Mouse (Mus musculus) gastrocnemius, postnatal 14 days (tissue): Measurements from ENCODE around the gene Pcca. TPM values are rescaled to one million over a fixed set of nuclear protein-coding genes. Genes with fewer than 3 reads are reported as not detected.

ENCODE experiments used
- DNase-seq: peaks from one replicate; pipeline ENCODE4 v3.0.0; 2021; ENCODE audit warnings: mixed read lengths
- intact Hi-C: fragments of 180-260 bp; cut with DNase I; formaldehyde crosslinking; loops from one replicate; pipeline ENCODE4 v1.15.1; 2025; ENCODE audit warnings: low total_unique reads
- long read RNA-seq, 2 experiments: library from polyadenylated mRNA; stranded (forward); transcript quantifications; one replicate each; pipeline ENCODE4 v2.0.0; 2021
- total RNA-seq, 2 experiments: library from RNA; stranded (reverse); gene quantifications; 2 replicates each; pipeline ENCODE4 v1.2.3; 2021

The Pcca gene
- total RNA-seq: 10 to 100 TPM; 32.7 to 37.9 TPM
- long read RNA-seq, experiment 1, transcript Pcca-201 (24 exons, 2,592 nt): major isoform, 23 of 29 reads
- long read RNA-seq, experiment 1, partial matches to known transcripts: 1 of 29 reads
- long read RNA-seq, experiment 1, other reads (novel, unspliced or antisense): 5 of 29 reads
- long read RNA-seq, experiment 2, transcript Pcca-201 (24 exons, 2,592 nt): major isoform, 36 of 49 reads
- long read RNA-seq, experiment 2, partial matches to known transcripts: 3 of 49 reads
- long read RNA-seq, experiment 2, other reads (novel, unspliced or antisense): 10 of 49 reads

DNA sequence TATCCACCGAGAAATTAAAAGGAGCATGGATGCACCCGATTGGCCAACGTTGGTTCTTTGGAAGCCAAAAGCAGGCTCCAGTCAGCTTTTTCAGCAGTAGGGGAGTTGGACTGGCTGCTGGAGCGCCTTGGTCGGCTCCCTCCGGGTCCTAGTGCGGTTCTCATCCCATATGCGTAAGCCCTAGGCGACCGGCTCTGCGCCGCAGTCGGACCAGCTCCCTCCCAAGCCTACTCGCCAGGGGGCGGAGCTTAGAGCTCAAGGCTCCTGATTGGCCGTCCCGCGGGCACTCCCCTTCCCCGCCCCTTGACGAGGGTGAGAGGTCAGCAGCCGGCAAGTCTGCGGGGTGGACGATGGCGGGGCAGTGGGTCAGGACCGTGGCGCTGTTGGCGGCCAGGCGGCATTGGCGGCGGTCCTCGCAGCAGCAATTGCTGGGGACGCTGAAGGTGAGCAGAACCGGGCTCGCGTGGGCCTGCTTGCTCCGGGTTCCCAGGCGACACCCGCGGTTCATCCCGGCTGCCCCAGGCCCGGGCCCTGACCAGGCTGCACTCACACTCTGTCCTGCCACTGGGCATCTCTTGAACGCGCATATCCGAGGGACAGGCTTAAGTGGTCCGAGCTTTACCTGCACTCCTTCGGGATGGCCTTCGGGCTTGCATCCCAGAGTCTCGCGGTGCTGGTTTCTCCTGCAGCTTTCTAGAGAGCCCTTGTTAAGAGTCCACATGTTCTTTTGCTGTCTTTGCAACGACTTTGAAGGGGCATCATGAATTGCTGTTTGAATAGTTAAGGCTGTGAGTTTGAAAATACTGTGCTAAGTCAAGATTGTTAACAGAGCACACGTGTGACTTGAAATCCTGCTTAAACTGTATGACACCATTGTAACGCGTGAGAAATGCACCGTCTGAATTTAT is at the start of gene Pcca:
Gene Pcca (plus strand): TSS at position 308 of the 908 bp plus-strand sequence.
- intact Hi-C loops: no loop called here
- peak; percentile 98 for DNase-seq

DNA sequence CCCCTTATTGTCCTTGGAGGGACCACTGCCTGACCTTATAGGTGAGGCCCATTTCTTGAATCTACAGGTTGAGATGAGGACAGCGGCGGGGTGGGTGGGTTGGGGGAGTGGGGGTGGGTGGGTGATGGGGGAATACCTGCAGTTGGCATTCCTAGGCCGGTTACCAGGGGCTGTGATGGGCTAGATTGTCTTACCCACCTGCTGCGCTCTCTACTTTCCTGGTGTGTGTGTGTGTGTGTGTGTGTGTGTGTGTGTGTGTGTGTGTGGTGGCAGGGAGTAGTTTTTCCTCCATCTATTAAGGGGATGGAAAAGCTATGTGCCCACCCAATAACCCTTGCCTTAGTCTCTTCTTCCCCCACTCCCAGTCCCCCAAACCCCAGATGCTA is 49.7 kb upstream of the Pcca start:
- intact Hi-C loops: loop anchor here (10.0 kb wide), 1 partner anchor 400 kb away; no protein-coding TSS in a partner anchor
- DNase-seq: no peak

DNA sequence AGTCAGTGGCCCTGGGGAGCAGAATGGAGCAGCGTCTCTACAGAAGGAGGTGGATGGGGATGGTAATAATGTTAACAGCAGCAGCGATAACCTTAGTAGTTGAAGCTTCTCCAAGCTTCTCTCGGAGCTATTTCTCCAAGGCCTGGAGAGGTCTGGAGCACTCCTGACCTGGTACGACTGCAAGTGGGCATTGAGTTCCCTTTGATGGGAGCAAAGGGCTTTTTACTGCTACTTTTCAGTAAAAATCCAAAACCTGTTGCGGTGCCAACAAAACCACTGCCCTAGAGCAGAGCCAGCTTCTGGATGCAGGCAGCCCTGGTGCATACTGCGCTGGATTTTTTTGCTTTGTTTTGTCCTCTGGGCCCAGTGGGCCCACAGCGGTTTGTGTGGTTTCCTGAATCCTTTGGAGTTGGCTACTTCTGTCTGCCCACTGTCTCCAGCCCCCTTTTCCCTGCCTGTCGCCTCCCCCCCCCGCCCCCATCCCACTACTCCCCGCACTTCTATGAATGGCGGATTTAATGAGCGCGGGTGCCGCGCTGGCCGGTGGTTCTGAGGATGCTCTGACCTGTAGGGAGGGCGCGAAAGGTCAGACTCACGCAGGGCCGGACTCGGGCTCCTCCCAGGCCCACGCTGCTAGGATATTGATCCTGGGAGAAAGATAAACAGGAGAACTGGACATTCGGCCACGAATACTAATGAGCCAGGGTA is 49.1 kb upstream of the Pcca start:
- DNase-seq: no peak
- intact Hi-C loops: loop anchor here (10.0 kb wide), 1 partner anchor 400 kb away; no protein-coding TSS in a partner anchor

DNA sequence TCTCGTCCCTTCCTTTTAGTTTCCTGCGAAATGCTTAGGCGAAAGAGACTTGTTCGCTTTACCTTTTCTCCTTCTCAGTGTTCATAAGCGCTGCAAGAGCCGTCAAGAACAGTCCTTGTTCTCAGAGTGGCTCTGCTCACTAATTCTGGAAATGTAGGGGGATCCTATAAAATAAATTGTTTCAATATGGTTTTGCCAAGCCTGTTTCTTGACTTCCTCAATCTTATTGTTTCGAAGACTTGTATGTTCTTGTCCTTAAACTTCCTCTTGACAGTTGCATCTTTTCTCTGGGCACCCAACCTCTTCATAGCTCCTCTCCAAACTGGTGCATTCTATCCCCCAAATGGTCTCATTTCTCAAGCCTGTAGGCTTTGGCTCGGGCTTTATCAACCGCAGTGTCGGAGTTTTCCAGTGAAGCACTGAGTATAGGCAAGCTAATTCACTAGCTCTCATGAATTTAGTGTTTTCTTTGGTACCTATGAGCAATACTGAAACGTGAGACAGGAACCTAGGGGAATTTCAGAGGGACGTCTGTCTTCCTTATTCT is 48.4 kb upstream of the Pcca start:
- intact Hi-C loops: loop anchor here (10.0 kb wide), 1 partner anchor 399 kb away; no protein-coding TSS in a partner anchor
- DNase-seq: no peak

DNA sequence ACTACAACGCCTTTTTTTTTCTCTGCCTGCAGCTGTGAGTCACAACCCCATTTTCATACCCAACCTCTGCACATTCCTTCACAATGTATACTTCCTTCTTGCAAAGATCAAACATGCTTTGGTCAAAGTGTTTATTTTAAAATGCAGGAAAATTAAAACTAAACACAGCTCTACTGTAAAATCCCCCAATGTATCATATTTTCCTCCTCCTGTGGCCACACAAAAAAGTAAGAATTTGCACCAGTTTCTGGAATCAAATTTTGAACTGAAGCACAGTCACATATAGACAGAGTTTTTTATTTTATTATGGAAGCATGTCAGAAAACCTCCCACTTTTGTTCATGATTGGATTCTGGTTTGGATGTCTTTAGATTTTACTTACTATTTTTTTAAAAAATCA is 47.5 kb upstream of the Pcca start:
- intact Hi-C loops: loop anchor here (10.0 kb wide), 1 partner anchor 398 kb away; no protein-coding TSS in a partner anchor

DNA sequence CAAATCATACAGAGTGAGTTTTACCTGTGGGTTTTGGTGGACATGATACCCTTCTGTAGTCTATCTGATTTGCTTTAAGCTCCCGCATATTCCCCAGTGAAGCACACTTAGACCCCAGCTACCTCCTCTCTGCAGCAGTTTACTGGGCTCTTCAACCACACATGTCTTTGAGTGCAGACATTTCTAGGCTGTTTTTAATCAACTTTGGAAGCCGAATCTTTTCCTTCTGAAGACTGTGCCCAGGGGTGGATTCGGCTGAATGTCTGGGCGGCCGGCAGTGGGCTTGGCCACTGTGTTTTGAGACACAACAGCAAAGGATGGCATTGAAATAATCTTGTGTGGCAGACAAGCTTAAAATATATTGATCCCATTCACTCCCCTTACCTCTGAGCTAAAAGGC is 46.8 kb upstream of the Pcca start:
- intact Hi-C loops: loop anchor here (10.0 kb wide), 1 partner anchor 397 kb away; no protein-coding TSS in a partner anchor
- DNase-seq: no peak

More for the DNA sequence above, 47.5 kb upstream of the Pcca start:
- DNase-seq: no peak

DNA sequence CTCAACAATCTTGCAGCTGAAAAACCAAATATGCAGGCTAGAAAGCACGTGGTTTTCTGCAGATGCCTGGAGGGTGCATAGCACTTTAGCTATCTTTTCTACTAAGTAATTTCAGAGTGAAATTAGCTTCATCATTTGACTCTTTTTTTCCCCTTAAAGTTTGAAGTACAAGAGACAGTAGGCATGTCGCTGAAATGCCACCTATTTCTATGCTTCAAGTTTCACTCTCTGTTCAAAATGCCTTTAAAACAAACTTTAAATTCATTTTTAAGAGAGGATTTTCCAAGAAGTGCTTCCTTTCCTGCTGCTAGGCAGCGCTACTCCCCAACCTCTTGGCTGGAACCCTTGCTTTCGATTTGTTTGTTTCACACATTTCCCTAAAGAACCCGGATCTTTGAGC is 45.1 kb upstream of the Pcca start:
- intact Hi-C loops: loop anchor here (10.0 kb wide), 1 partner anchor 396 kb away; no protein-coding TSS in a partner anchor
- DNase-seq: no peak

DNA sequence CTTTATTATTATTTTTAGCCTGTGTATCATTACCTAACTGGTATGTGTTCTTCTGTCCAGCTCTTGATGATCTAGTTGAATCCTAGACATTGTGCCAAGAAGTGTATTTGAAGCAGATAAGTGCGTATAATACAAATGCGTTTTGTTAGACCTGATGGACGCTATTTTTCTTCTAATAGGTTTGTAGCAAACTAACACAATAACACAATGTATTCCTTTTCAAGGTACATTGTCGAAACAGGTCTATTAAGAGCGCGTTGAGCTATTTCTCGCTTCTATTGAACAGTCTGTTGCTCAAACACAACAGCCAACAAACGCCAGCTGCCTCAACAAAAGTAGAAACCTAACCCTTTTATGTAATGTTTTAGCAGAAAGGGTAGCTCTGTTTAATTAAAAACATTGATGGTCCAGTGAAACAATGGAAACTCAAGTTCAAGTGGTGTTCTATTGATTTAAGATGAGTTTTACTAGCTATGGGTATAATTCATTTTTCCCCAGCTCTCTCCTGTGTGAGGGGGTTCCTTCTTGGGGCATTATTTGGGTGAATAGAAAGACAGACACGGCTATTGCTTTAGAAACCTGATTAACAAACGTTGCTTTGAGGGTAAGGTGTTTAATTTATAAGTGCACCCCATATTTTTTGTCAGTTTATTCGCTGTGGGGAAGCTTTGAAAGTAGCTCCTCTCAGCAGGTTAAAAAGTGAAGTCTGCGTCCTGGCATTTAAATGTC is 44.3 kb upstream of the Pcca start:
- intact Hi-C loops: loop anchor here (10.0 kb wide), 1 partner anchor 395 kb away; no protein-coding TSS in a partner anchor
- no peak for DNase-seq

DNA sequence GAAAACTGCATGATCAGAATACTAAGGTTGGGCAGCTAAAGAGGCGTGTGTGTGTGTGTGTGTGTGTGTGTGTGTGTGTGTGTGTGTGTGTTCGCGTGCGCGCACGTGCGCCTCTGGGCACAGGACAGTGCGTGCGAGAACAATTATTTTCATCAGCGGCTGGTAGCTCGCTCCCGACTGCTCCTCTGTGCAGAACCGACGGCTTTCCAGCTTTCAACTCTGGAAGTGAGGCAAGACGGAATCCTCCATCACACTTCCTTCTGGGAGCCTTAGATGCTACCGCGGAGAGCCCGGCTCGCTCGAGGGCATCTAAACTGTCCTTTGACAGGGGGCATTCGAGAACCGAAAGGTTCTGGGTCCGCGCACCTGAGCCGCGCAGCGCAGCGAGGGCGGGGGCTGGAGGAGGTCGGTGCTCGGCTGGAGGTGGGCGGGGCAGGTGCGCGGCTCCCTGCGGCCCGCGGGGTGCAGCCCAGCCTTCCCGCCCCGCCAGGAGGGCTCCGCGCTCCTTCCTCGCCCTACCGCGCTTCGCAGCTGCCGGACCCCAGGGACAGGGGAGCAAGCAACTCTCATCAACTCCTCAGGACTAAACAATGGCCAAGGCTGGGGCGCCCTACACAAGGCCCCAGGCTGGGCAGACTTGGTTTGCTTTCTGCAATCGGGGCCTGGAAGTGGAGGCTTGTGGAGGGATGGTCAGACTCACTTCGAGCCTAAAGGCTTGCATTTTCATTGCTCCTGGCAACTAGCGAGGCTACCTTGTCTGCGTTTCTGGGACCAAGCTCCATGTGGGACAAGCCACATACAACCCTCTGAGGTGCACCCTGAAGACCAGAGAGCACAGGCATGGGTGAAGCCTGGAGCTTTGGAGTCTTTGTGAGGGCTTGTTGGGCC is 43.4 kb upstream of the Pcca start, which contains the start of gene Gm10837:
Gene Gm10837 (plus strand): TSS at position 146 of the 888 bp plus-strand sequence.
- DNase-seq: no peak
- intact Hi-C loops: no loop called here

DNA sequence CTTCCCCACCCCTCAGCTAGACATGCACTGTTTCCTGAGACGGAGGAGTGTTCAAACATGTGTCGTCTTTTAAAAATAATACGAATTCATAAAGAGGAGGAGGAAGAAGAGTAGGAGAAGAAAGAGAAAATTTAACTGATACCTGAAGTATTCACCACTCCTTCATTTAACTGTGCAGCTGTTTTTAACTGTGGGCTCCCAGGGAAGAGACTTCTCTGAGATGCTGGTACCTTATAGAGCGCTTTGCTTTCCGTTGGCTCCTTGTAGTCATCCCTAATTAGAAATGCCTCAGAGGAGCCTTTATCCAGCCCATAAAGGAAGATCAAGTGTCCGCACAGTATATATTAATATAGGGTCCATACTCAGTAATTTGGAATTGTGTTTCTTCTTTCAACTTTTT is 42.6 kb upstream of the Pcca start:
- no peak for DNase-seq
- intact Hi-C loops: no loop called here

DNA sequence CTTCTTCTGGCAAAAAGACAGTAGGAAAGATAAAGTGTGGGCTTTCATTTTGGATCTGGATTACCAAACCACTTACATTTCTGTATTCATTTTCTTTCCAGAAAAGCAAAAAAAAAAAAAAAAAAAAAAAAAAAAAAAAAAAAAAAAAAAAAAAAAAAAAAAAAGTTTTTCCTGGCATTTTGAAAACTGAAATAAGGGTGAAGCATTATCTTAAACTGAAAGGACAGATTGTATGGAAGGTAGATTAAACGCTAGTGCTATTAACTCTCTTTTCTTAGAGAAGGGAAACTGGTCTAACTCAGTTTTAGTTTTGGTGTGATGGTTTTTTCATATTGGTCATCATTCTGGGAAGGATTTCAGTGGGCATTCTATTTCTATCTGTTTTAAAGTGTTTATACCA is 42.1 kb upstream of the Pcca start:
- intact Hi-C loops: no loop called here
- DNase-seq: no peak

DNA sequence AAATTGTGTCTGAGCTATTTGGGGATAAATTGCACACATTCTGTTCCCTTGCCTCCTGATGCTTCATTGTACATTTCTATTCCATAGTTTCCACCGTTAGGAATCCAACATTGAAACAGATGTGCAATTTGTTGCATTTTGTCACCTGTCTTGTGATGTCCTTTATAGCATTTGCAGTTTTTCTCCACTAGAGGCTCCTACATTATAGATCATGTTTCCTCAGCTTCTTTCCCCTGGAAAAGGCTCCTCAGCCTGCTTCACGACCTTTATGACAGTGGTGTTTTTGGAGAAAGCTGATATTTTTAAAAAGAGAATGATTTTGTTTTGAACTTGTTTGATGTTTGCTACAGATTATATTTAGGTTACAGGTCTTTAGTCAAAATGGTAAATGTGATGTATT is 25.1 kb upstream of the Pcca start:
- no peak for DNase-seq
- intact Hi-C loops: no loop called here

DNA sequence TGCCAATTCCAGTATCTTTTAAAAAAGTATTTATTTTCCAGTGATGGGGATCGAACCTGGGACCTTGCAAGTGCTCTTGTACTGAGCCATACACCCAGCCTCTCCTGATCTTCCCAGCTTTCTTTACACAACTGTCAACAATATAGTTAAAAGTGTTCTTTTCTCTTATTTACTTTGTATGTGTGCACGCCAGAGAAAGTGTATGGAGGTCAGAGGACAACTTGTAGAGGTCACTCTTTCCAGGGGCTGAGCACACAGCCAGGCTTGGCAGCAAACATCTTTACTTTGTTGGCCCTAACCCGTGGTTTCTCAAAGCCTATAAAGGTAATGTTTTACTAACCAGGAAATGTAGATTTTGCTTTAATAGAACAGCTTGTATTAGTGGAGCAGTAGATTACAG is 22.6 kb upstream of the Pcca start:
- no peak for DNase-seq

DNA sequence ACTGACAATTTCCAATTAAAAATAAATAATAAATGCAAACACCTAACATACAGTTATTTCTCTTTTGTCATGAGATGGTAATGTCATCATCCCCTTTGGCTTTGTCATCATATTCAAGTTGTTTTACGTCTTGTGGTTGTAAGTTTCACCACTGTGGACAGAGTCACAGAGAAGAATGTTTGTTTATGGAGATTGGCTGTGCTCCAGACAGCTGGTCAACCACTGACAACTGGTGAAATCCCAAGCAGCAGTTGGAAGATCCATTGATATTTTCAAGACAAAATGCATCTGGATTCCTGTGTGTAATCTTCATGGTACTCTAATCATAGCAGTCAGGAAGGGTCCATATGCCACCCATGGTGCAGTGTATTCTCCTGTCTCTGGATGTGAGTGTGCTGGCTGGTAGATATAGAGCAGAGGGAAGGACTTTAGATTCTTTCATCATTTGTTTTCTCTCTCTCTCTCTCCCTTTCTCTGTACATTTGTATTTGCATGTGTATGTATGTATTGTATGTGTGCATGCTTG is 20.6 kb upstream of the Pcca start:
- no peak for DNase-seq
- intact Hi-C loops: loop anchor here (5.0 kb wide), 1 partner anchor 359 kb away; no protein-coding TSS in a partner anchor

More for the DNA sequence above, 22.6 kb upstream of the Pcca start:
- intact Hi-C loops: loop anchor here (5.0 kb wide), 1 partner anchor 361 kb away; no protein-coding TSS in a partner anchor

DNA sequence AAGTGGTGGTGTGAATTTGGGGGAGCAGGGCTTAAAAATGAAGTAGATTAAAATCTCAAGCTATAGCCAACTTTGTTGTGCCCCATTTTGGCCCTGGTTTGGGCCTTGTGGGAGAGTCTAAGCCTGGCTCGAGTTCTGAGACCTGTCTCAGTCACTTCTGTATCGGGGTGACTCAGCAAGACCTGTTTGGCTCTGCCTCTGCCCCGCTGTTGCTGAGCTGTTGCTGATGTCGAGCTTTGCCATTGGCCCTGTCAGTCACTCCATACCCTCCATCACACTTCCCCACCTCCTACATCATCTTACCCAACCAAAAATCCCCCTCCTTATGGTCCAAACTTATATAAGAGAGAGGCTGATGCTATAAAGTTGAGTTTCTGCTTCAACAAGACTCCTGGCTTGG is 5.6 kb upstream of the Pcca start:
- intact Hi-C loops: no loop called here
- no peak for DNase-seq

DNA sequence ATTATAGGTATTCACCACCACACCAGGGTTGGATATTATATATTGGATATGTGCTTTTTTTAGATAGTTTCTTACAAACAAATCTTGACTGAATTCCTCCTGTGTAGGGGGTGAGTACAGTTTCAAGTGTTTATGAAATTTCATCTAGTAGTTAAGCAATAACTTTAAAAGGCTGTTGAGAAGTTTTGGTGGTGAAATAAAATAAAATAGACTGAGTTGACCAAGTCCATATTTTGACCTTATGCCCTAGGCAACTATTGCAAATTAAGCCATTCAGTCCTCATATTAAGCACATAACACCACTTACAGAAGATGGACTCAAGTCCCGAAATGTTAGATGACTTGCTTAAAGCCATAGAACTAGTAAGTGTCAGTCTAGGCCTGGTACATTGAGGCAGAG is 1.9 kb downstream of the Pcca start:
- DNase-seq: no peak
- intact Hi-C loops: no loop called here

DNA sequence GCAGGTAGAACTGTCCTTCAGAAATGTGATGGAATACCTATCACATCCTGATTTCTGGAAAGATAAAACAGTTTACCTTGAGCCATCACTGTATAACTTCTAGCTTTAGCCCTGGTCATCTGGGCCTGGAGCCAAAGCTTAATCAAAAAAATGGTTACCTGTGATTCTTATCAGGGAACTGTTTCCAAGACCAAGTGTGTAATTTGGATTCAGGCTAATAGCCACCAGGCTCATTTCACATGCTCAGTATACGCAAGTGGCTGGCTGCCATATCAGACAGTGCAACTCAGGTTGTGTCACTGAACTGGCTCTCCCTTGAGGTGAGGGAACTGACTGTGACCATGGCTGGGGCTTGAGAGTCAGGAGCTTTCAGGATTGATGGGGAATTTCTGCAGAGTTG is 14.3 kb downstream of the Pcca start:
- intact Hi-C loops: no loop called here
- DNase-seq: no peak
